Mouse (Mus musculus) lung, embryonic 16.5 days (tissue): Measurements from ENCODE around the gene Znrf4. TPM values are rescaled to one million over a fixed set of nuclear protein-coding genes. Genes with fewer than 3 reads are reported as not detected.
A peak's percentile ranks its signal among the peaks of the same experiment; 100 is the strongest.

Source experiments
- ATAC-seq: fragments of 200-750 bp; cut with Nextera tagmentation; 2 replicates; pipeline ENCODE4 v1.8.0; 2017; ENCODE audit warnings: low read depth, mild to moderate bottlenecking, moderate library complexity
- H3K27ac ChIP-seq: fragments of 300-500 bp; sonication (generic); 2 replicates; pipeline ENCODE4 v1.5.1; 2014; ENCODE audit warnings: mild to moderate bottlenecking, control low read depth, low read length
- H3K27me3 ChIP-seq: fragments of 300-500 bp; sonication (generic); 2 replicates; pipeline ENCODE4 v1.6.1; 2014; ENCODE audit warnings: low read depth, low read length, mixed read lengths; ENCODE audit not compliant: control insufficient read depth, insufficient read depth
- H3K36me3 ChIP-seq: fragments of 300-500 bp; sonication (generic); 2 replicates; pipeline ENCODE4 v1.6.1; 2014; ENCODE audit warnings: low read length; ENCODE audit not compliant: control insufficient read depth, insufficient read depth
- H3K4me1 ChIP-seq: fragments of 300-500 bp; sonication (generic); replicated peaks from 2 replicates; pipeline ENCODE4 v1.6.1; 2014; ENCODE audit warnings: low read length, mixed read lengths; ENCODE audit not compliant: control insufficient read depth, insufficient read depth
- H3K4me2 ChIP-seq: fragments of 300-500 bp; sonication (generic); 2 replicates; pipeline ENCODE4 v1.6.1; 2014; ENCODE audit warnings: low read depth, low read length, control low read depth
- H3K4me3 ChIP-seq: fragments of 300-500 bp; sonication (generic); 2 replicates; pipeline ENCODE4 v1.5.1; 2014; ENCODE audit warnings: mild to moderate bottlenecking, low read length, control low read depth
- H3K9ac ChIP-seq: fragments of 300-500 bp; sonication (generic); 2 replicates; pipeline ENCODE4 v1.6.1; 2014; ENCODE audit warnings: low read length, control low read depth
- H3K9me3 ChIP-seq: fragments of 300-500 bp; sonication (generic); 2 replicates; pipeline ENCODE4 v1.6.1; 2016; ENCODE audit warnings: low read length; ENCODE audit not compliant: control insufficient read depth
- WGBS: fragments of 180-500 bp; shearing (Covaris S2); extraction: QIAGEN DNeasy Blood & Tissue Kit; methylation state at CpG from one replicate; pipeline ENCODE4 v1.1.7; 2014; 5-methylcytosine and 5-hydroxymethylcytosine counted together
- polyA plus RNA-seq: library from polyadenylated mRNA; unstranded; fragments of >200 nt; fragmentation: Nextera tagmentation; extraction: Ambion mirVana; gene quantifications from 2 replicates; pipeline ENCODE4 v1.2.1, GENCODE M21; 2015

Gene Znrf4
- polyA plus RNA-seq, 1 experiment from 2014 or later: not detected

GRCm38 (mm10) chr17:56548605-56549105 is 36.4 kb upstream of the Znrf4 start:
- no peak overlapping the region for H3K4me3 ChIP-seq
- H3K4me2 ChIP-seq: no peak overlapping the region
- no peaks in the 10 kb centered on the region for H3K9me3 ChIP-seq
- no peak overlapping the region for H3K27ac ChIP-seq
- H3K9ac ChIP-seq: no peak overlapping the region
- H3K27me3 ChIP-seq: no peaks in the 10 kb centered on the region
- no peak for ATAC-seq
- 63% methylated on average over 4 of the region's 4 CpGs for WGBS
- H3K36me3 ChIP-seq: no peaks in the 10 kb centered on the region
- H3K4me1 ChIP-seq: no peaks in the 10 kb centered on the region

DNA sequence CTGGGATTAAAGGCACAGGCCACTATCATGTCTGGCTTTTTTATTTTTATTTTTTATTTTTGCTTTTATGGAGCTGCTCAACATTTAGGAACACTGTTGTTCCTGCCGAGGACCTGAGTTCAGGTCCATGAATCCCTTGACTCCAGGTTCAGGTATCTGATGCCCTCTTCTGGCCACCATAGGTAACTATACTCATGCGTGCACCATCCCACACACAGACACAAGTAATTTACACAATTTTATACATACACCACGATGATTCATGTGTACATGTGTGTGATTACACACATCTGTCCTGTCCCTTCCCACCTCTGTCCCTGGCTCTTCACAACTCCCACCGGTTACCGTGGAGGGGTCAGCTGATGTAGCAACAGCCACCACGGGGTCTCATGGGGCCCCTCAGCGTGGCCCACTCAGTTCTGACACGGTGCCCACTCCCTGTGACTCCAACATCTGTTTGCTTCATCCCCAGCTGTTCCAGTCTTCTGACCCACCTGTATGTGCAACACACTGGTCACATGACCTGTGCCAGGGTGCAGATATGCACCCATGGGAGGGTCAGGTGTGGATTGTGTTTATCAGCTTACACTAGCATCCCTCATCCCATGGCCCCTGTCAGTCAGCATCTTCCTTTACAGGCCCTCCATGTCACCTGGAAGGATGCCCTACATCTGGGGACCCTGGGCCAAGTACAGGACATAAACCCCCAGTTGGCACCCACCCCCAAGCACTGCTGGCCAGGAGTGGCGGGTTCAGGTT is 35.8 kb upstream of the Znrf4 start:
- Histone ChIP-seq H3K4me3 (no peak overlapping the region), H3K36me3 (no peaks in the 10 kb centered on the region), H3K27ac (no peak overlapping the region), H3K27me3 (no peaks in the 10 kb centered on the region), H3K9me3 (no peaks in the 10 kb centered on the region), H3K4me2 (no peak overlapping the region), H3K9ac (no peak overlapping the region), H3K4me1 (no peaks in the 10 kb centered on the region)
- 73% methylated on average over 9 of the region's 9 CpGs for WGBS
- ATAC-seq: no peak

GRCm38 (mm10) chr17:56547116-56547845 is 35.0 kb upstream of the Znrf4 start:
- Histone ChIP-seq H3K4me2 (no peak overlapping the region), H3K4me1 (no peaks in the 10 kb centered on the region), H3K36me3 (no peaks in the 10 kb centered on the region), H3K9me3 (no peaks in the 10 kb centered on the region), H3K4me3 (no peak overlapping the region), H3K9ac (no peak overlapping the region), H3K27me3 (no peaks in the 10 kb centered on the region), H3K27ac (no peak overlapping the region)
- 61% methylated on average over 17 of the region's 17 CpGs for WGBS
- no peak for ATAC-seq

DNA sequence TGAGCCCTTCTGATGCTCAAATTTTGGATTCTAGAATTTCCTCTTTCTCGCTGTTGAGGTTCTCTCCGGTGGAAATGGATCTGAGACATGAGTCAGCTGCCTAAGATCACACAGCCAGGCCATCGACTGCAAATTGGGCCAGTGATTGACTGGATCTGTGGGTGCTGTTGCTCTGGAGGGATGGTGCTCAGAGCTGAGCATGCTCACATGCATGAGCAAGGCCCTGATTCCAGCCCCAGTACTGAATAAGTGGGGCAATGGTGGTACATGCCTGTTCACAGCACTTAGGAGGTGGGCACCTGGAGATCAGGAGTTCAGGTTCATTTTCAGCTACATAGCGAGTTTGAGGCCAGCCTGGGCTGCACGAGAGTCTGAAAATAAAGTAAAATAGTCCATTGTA is 34.3 kb upstream of the Znrf4 start:
- ATAC-seq: no peak
- H3K27me3 ChIP-seq: no peaks in the 10 kb centered on the region
- H3K27ac ChIP-seq: no peak overlapping the region
- H3K4me3 ChIP-seq: no peak overlapping the region
- 84% methylated on average over 5 of the region's 5 CpGs for WGBS
- no peaks in the 10 kb centered on the region for H3K4me1 ChIP-seq
- H3K4me2 ChIP-seq: no peak overlapping the region
- no peaks in the 10 kb centered on the region for H3K36me3 ChIP-seq
- H3K9me3 ChIP-seq: no peaks in the 10 kb centered on the region
- no peak overlapping the region for H3K9ac ChIP-seq

DNA sequence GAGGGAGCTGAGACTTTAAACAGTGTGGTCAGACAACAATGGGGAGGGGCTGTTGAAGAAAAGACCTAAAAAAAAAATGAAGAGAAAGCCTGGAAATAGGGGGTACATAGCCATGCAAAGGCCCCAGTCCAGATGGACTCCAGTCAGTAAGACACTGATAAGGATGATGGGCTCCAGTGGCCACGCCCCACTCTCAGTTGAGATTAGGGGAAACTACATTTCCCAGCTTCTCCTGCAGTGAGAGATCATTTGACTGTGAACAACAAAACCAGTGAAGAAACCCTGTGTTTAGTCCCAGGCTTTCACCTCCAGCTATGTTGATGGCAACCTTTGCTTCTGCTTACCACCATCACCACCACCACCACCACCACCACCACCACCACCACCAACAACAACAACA is 33.7 kb upstream of the Znrf4 start:
- Histone ChIP-seq H3K9ac (no peak overlapping the region), H3K36me3 (no peaks in the 10 kb centered on the region), H3K4me1 (no peaks in the 10 kb centered on the region), H3K4me3 (no peak overlapping the region), H3K4me2 (no peak overlapping the region), H3K27me3 (no peaks in the 10 kb centered on the region), H3K9me3 (no peaks in the 10 kb centered on the region), H3K27ac (no peak overlapping the region)
- ATAC-seq: no peak
- WGBS: 50% methylated on average over 1 of the region's 1 CpGs

DNA sequence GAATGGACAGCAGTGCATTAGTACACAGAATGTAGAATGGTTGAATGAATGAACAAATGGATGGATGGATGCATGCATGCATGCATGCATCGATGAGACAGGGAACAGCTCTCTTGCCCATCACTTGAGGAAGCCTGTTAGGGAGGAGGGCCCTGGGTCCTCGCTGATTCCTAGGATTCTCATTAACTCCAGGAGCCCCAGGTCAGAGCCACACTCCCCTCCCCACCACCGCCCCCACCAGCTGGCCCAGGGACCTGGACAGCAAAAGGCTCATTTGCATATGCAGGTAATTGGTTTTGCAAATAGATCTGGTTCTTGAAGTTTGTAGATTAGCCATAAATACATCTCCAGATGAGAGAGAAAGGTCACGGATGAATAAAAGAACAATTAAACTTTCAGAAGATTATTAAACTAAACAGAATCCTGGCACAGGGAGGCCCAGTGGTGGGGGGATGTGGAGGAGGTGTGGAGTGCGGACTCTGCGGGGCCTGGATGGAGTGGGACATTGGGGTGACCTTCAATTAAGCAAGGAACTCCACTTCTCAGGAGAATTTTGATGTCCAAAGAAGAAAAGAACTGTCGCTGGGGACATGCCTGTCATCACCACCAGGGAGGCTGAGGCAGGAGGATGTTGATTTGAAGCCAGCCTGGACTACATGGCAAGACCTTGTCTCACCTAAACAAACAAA is 32.6 kb upstream of the Znrf4 start:
- Histone ChIP-seq H3K9me3 (no peaks in the 10 kb centered on the region), H3K27me3 (no peaks in the 10 kb centered on the region), H3K4me2 (no peak overlapping the region), H3K36me3 (no peaks in the 10 kb centered on the region), H3K4me3 (no peak overlapping the region), H3K4me1 (no peaks in the 10 kb centered on the region), H3K9ac (no peak overlapping the region), H3K27ac (no peak overlapping the region)
- 71% methylated on average over 7 of the region's 7 CpGs for WGBS
- no peak for ATAC-seq

GRCm38 (mm10) chr17:56543684-56544224 is 31.5 kb upstream of the Znrf4 start:
- Histone ChIP-seq H3K4me2 (no peak overlapping the region), H3K27ac (no peak overlapping the region), H3K9ac (no peak overlapping the region), H3K27me3 (no peaks in the 10 kb centered on the region), H3K4me3 (no peak overlapping the region), H3K9me3 (no peaks in the 10 kb centered on the region), H3K4me1 (no peaks in the 10 kb centered on the region), H3K36me3 (no peaks in the 10 kb centered on the region)
- 61% methylated on average over 3 of the region's 3 CpGs for WGBS
- ATAC-seq: no peak

GRCm38 (mm10) chr17:56542736-56543135 is 30.5 kb upstream of the Znrf4 start:
- H3K4me2 ChIP-seq: no peak overlapping the region
- no peak for ATAC-seq
- H3K4me1 ChIP-seq: no peaks in the 10 kb centered on the region
- no peaks in the 10 kb centered on the region for H3K27me3 ChIP-seq
- H3K9ac ChIP-seq: no peak overlapping the region
- 52% methylated on average over 8 of the region's 8 CpGs for WGBS
- H3K9me3 ChIP-seq: no peaks in the 10 kb centered on the region
- no peak overlapping the region for H3K27ac ChIP-seq
- H3K4me3 ChIP-seq: no peak overlapping the region
- no peaks in the 10 kb centered on the region for H3K36me3 ChIP-seq

- WGBS: 19% methylated on average over 6 of the region's 6 CpGs
- ATAC-seq: peak; percentile 47; the same call in 1 of the 2 replicates
- no peaks in the 10 kb centered on the region for H3K4me1 ChIP-seq
- H3K9ac ChIP-seq: no peak overlapping the region
- H3K27me3 ChIP-seq: no peaks in the 10 kb centered on the region
- H3K27ac ChIP-seq: no peak overlapping the region
- no peaks in the 10 kb centered on the region for H3K36me3 ChIP-seq
- H3K9me3 ChIP-seq: no peaks in the 10 kb centered on the region
- no peak overlapping the region for H3K4me2 ChIP-seq
- no peak overlapping the region for H3K4me3 ChIP-seq
Measured at GRCm38 (mm10) chr17:56540562-56540975, 28.3 kb upstream of the Znrf4 start.
